Comparison of ENCODE assay signal across 12 mouse cellular contexts in the genomic region with DNA sequence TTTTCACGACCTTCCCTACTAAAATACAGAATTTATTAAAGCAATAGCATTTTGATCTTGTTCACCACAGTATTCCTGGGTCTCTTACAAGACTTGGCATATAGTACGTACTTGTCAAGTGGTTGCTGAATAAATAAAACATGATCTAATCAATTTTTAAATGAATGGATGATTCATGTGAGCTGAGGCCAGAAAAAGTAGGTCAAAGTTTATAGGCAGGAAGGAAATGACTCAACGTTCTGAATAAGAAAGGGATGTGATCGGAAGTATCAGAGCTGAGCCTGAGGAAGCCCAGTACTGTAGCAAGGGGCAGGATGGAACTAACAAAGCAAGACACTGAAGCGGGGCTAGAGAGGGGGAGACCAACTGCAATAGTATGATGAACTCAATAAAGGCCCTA.
A peak's percentile ranks its signal among the peaks of the same experiment; 100 is the strongest.
DNase-seq lines count a peak whose midpoint lies in the region; ATAC-seq and TF ChIP-seq lines count a peak whose summit lies in the region.
"Had no signal": no experiment of that assay in that cellular context is flagged by ENCODE, and none has a peak within 500 bp of the region (broad histone marks: within the 10 kb centered on the region; RNA-seq: fewer than 3 reads in every experiment).

No protein-coding gene starts in this region.

- H3K4me2 ChIP-seq in kidney, postnatal 0 days (ENCODE audit: low read length), result no peak overlapping the region

- ATAC-seq in kidney, postnatal 0 days (replicated peaks; ENCODE audit: low FRiP score, low read depth), result no peak
- ATAC-seq: intestine, embryonic 16.5 days; midbrain, embryonic 16.5 days had no signal

- no peak overlapping the region for H3K4me3 ChIP-seq in kidney, postnatal 0 days (replicated peaks; ENCODE audit: low read depth, low read length)

- H3K27ac ChIP-seq in kidney, postnatal 0 days, result no peak overlapping the region

- intact Hi-C loops in heart, postnatal 10 days (cut with DNase I), result no loop called here

- no peaks in the 10 kb centered on the region for H3K4me1 ChIP-seq in kidney, postnatal 0 days (replicated peaks; ENCODE audit: insufficient read depth, low read length)

- H3K9me3 ChIP-seq in kidney, postnatal 0 days (replicated peaks; ENCODE audit: low read length), result no peaks in the 10 kb centered on the region

- no peak for TF ChIP-seq CTCF in kidney, postnatal 0 days (IDR thresholded peaks at IDR 0.05; ENCODE audit: low read depth)

- DNase-seq in kidney, postnatal 0 days (ENCODE audit: low spot score), result peak; percentile 40
- no peak for DNase-seq in kidney, postnatal 4 days
- DNase-seq in Muller cell, postnatal 12 days (ENCODE audit: inconsistent ontology term), result peak; percentile 83
- peak; percentile 24 to 45 for DNase-seq in heart, postnatal 10 days
- peak; percentile 23 for DNase-seq in skeletal muscle tissue, adult 2 months (ENCODE audit: low read depth, low spot score)
- DNase-seq in right cerebral cortex, postnatal 36 days (ENCODE audit: low spot score in 2 of 2), result no peak
- DNase-seq in layer of hippocampus, adult 11-12 months (ENCODE audit: low spot score), result no peak
- DNase-seq: adrenal gland, adult 8-10 months; left cerebral cortex, postnatal 4 days; right cerebral cortex, postnatal 14 days had no signal

- H3K36me3 ChIP-seq in kidney, postnatal 0 days (ENCODE audit: insufficient read depth, low read length), result no peaks in the 10 kb centered on the region

- H3K9ac ChIP-seq in kidney, postnatal 0 days (ENCODE audit: low read depth, low read length), result no peak overlapping the region

- 75% methylated on average over 5 of the region's 5 CpGs for WGBS in kidney, postnatal 0 days

- H3K27me3 ChIP-seq in kidney, postnatal 0 days (ENCODE audit: insufficient read depth, low read length), result no peaks in the 10 kb centered on the region

Comparison
In these comparisons a context has a peak if more than half of its experiments do, and no peak if none do; other contexts are left out.
1. DNase-seq: peak in kidney, postnatal 0 days (single experiment), Muller cell, postnatal 12 days (single experiment), heart, postnatal 10 days (2 of 2) and skeletal muscle tissue, adult 2 months (single experiment); none in kidney, postnatal 4 days (0 of 2), right cerebral cortex, postnatal 36 days (0 of 2) and layer of hippocampus, adult 11-12 months (single experiment).